Comparison of ENCODE assay signal across 24 mouse cellular contexts in the genomic region with DNA sequence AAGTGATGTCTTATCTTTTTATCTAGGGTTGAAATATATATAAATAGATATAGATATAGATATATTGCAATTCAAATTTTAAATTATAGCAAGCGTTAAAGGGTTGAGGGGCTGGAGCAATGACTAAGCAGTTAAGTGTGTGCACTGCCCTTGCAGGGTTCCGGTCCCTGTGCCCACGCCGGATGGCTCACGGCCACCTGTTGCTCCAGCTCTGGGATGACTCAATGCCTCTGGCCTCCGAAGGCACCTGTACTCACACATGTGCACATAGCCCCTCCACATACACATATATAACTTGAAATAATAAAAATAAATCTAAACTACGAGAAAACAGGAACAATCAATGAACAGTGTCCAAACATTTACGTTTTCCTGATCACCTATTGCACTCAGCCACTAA.
DNase-seq lines count a peak whose midpoint lies in the region; ATAC-seq lines count a peak whose summit lies in the region.
"Had no signal": no experiment of that assay in that cellular context is flagged by ENCODE, and none has a peak within 500 bp of the region (broad histone marks: within the 10 kb centered on the region; RNA-seq: fewer than 3 reads in every experiment).

No protein-coding gene starts in this region.

- WGBS in liver, embryonic 11.5 days, result 86% methylated on average over 8 of the region's 8 CpGs

- no peak for ATAC-seq in liver, embryonic 11.5 days (replicated peaks; ENCODE audit: low FRiP score)
- ATAC-seq: activated CD4-positive, CD25-positive, alpha-beta regulatory T cell, adult 4 months; forebrain, embryonic 13.5 days; hindbrain, embryonic 16.5 days; inflammation-experienced regulatory T-cells, adult 6 months; Patski had no signal

- H3K27me3 ChIP-seq in liver, embryonic 11.5 days (replicated peaks; ENCODE audit: control insufficient read depth, insufficient read depth, low read length), result no peaks in the 10 kb centered on the region
- H3K27me3 ChIP-seq: CH12.LX; forebrain, embryonic 13.5 days; hindbrain, embryonic 12.5 days; Patski had no signal

- DNase-seq in adrenal gland, adult 2 months, result peak; percentile 29
- no peak for DNase-seq in adrenal gland, adult 8-10 months
- DNase-seq in left cerebral cortex, adult 18-20 months (ENCODE audit: low spot score in 2 of 2), result peak; percentile 48 to 52
- DNase-seq in left cerebral cortex, adult 11 months (ENCODE audit: low spot score), result no peak
- peak; percentile 28 for DNase-seq in right cerebral cortex, postnatal 25 days
- DNase-seq in right cerebral cortex, postnatal 4 days, result no peak
- DNase-seq in liver, embryonic 11.5 days (ENCODE audit: low spot score), result no peak
- DNase-seq: adrenal gland, postnatal 10 days; cerebellum, adult 18-20 months; cerebellum, adult 9-11 months; cerebellum, postnatal 36 days; gastrocnemius, adult 2 months; gastrocnemius, postnatal 25 days; heart, postnatal 10 days; heart, postnatal 4 days had no signal

- H3K9ac ChIP-seq in liver, embryonic 11.5 days (ENCODE audit: low read depth, low read length), result no peak overlapping the region
- H3K9ac ChIP-seq: embryonic facial prominence, embryonic 13.5 days; forebrain, embryonic 13.5 days; hindbrain, embryonic 12.5 days had no signal

- H3K4me3 ChIP-seq in liver, embryonic 11.5 days (ENCODE audit: low read depth, low read length), result no peak overlapping the region
- H3K4me3 ChIP-seq: embryonic facial prominence, embryonic 13.5 days; forebrain, embryonic 13.5 days; gastrocnemius, adult 2 months; heart, embryonic 10.5 days; hindbrain, embryonic 12.5 days had no signal

- H3K27ac ChIP-seq in liver, embryonic 11.5 days (ENCODE audit: low read depth, low read length), result no peak overlapping the region
- H3K27ac ChIP-seq: embryonic facial prominence, embryonic 13.5 days; forebrain, embryonic 13.5 days; gastrocnemius, adult 2 months; heart, embryonic 10.5 days; hindbrain, embryonic 12.5 days had no signal

- peaks cover 8% of the 10 kb centered on the region for H3K4me1 ChIP-seq in liver, embryonic 11.5 days (replicated peaks; ENCODE audit: control insufficient read depth, insufficient read depth, low read length)

- no peak overlapping the region for H3K4me2 ChIP-seq in liver, embryonic 11.5 days
- H3K4me2 ChIP-seq: embryonic facial prominence, embryonic 13.5 days; forebrain, embryonic 13.5 days; hindbrain, embryonic 12.5 days had no signal

- no peaks in the 10 kb centered on the region for H3K9me3 ChIP-seq in liver, embryonic 11.5 days (ENCODE audit: control insufficient read depth, low read length)
- H3K9me3 ChIP-seq: embryonic facial prominence, embryonic 13.5 days; forebrain, embryonic 13.5 days; heart, embryonic 10.5 days; hindbrain, embryonic 12.5 days had no signal

- H3K36me3 ChIP-seq in liver, embryonic 11.5 days (ENCODE audit: control insufficient read depth, insufficient read depth, low read length), result no peaks in the 10 kb centered on the region
- H3K36me3 ChIP-seq: embryonic facial prominence, embryonic 13.5 days; heart, embryonic 10.5 days; hindbrain, embryonic 12.5 days had no signal

Comparison
In these comparisons a context has a peak if more than half of its experiments do, and no peak if none do; other contexts are left out.
1. DNase-seq: peak in adrenal gland, adult 2 months (single experiment), left cerebral cortex, adult 18-20 months (2 of 2) and right cerebral cortex, postnatal 25 days (single experiment); none in adrenal gland, adult 8-10 months (single experiment), left cerebral cortex, adult 11 months (single experiment), right cerebral cortex, postnatal 4 days (single experiment) and liver, embryonic 11.5 days (single experiment).